ENCODE assay signal across 12 mouse cellular contexts in genomic region chr12:55051210-55052173, GRCm38 (mm10). TPM values are rescaled to one million over a fixed set of nuclear protein-coding genes. Genes with fewer than 3 reads are reported as not detected.
DNase-seq lines count a peak whose midpoint lies in the region; ATAC-seq and TF ChIP-seq lines count a peak whose summit lies in the region.
"Had no signal": no experiment of that assay in that cellular context is flagged by ENCODE, and none has a peak within 500 bp of the region (broad histone marks: within the 10 kb centered on the region; RNA-seq: fewer than 3 reads in every experiment).

No protein-coding gene starts in this region.

- peak; percentile 94 for ATAC-seq in stomach, embryonic 15.5 days (ENCODE audit: insufficient read depth, low FRiP score, low read depth)
- no peak for ATAC-seq in stomach, postnatal 0 days (ENCODE audit: low FRiP score, low TSS enrichment)
- ATAC-seq in liver, embryonic 14.5 days (ENCODE audit: insufficient read depth): peak; percentile 96

- no peaks in the 10 kb centered on the region for H3K4me1 ChIP-seq in stomach, embryonic 15.5 days
- no peaks in the 10 kb centered on the region for H3K4me1 ChIP-seq in stomach, postnatal 0 days (replicated peaks; ENCODE audit: control insufficient read depth, insufficient read depth)
- peaks cover 45% of the 10 kb centered on the region in 2 experiments for H3K4me1 ChIP-seq in liver, embryonic 14.5 days (replicated peaks; ENCODE audit: control insufficient read depth in 2 of 2, insufficient read depth in 2 of 2, low read length in 1 of 2)
- H3K4me1 ChIP-seq: hindbrain, embryonic 15.5 days had no signal

- H3K36me3 ChIP-seq in stomach, embryonic 15.5 days: peaks cover 6% of the 10 kb centered on the region; the same call in 1 of the 2 replicates
- H3K36me3 ChIP-seq in stomach, postnatal 0 days (ENCODE audit: control insufficient read depth, insufficient read depth, low read length): peaks cover 2% of the 10 kb centered on the region; the same call in 1 of the 2 replicates
- H3K36me3 ChIP-seq in liver, embryonic 14.5 days (replicated peaks; ENCODE audit: control insufficient read depth, insufficient read depth, low read depth): peaks cover 2% of the 10 kb centered on the region; the same call in 1 of the 2 replicates

- TF ChIP-seq CTCF in stomach, postnatal 0 days (IDR thresholded peaks at IDR 0.05; ENCODE audit: low read depth): no peak
- no peak for TF ChIP-seq CTCF in liver, embryonic 14.5 days (IDR thresholded peaks at IDR 0.05; ENCODE audit: low read depth)

- TF ChIP-seq EP300 in stomach, postnatal 0 days (optimal IDR thresholded peaks at IDR 0.05): no peak
- TF ChIP-seq EP300 in liver, embryonic 14.5 days (IDR thresholded peaks at IDR 0.05; ENCODE audit: low read depth): peak; percentile 98

- no peak overlapping the region for H3K27ac ChIP-seq in stomach, embryonic 15.5 days
- no peak overlapping the region for H3K27ac ChIP-seq in stomach, postnatal 0 days (replicated peaks)
- H3K27ac ChIP-seq in liver, embryonic 14.5 days: peak overlapping the region; percentile 92
- H3K27ac ChIP-seq: hindbrain, embryonic 15.5 days had no signal

- no peak for DNase-seq in stomach, postnatal 0 days (ENCODE audit: low spot score)
- peak; percentile 85 for DNase-seq in c-Kit-positive CD71-positive TER-119-positive erythroid progenitor cells, embryonic 14.5 days (ENCODE audit: low spot score)
- peak; percentile 88 to 89 (median 89) for DNase-seq in liver, embryonic 14.5 days (ENCODE audit: low read depth in 3 of 3, low spot score in 3 of 3)
- DNase-seq in right cerebral cortex, postnatal 36 days (ENCODE audit: low spot score in 2 of 2): no peak
- no peak for DNase-seq in adrenal gland, postnatal 4 days (ENCODE audit: low spot score in 2 of 2)
- no peak for DNase-seq in kidney, adult 11 months
- DNase-seq: adrenal gland, adult 8-10 months; gastrocnemius, postnatal 14 days; lung, adult 18-20 months; thymus, adult 2 months had no signal

- WGBS in stomach, embryonic 15.5 days: 77% methylated on average over 8 of the region's 8 CpGs
- WGBS in stomach, postnatal 0 days: 87% methylated on average over 8 of the region's 8 CpGs
- 12% methylated on average over 8 of the region's 8 CpGs for WGBS in liver, embryonic 14.5 days (ENCODE audit: insufficient replicate concordance)

- H3K9ac ChIP-seq in stomach, embryonic 15.5 days: no peak overlapping the region
- no peak overlapping the region for H3K9ac ChIP-seq in stomach, postnatal 0 days (ENCODE audit: low read length)
- H3K9ac ChIP-seq in liver, embryonic 14.5 days (replicated peaks): peak overlapping the region; percentile 53
- H3K9ac ChIP-seq: hindbrain, embryonic 15.5 days had no signal

- H3K9me3 ChIP-seq in stomach, embryonic 15.5 days: no peaks in the 10 kb centered on the region
- H3K9me3 ChIP-seq in stomach, postnatal 0 days (ENCODE audit: control insufficient read depth, low read length): no peaks in the 10 kb centered on the region
- H3K9me3 ChIP-seq in liver, embryonic 14.5 days (ENCODE audit: control insufficient read depth, low read length): no peaks in the 10 kb centered on the region
- H3K9me3 ChIP-seq: hindbrain, embryonic 15.5 days had no signal

- H3K4me2 ChIP-seq in stomach, embryonic 15.5 days: no peak overlapping the region
- no peak overlapping the region for H3K4me2 ChIP-seq in stomach, postnatal 0 days (replicated peaks; ENCODE audit: low read depth)
- H3K4me2 ChIP-seq in liver, embryonic 14.5 days (ENCODE audit: low read depth): peak overlapping the region; percentile 66
- H3K4me2 ChIP-seq: hindbrain, embryonic 15.5 days had no signal

- no peaks in the 10 kb centered on the region for H3K27me3 ChIP-seq in stomach, embryonic 15.5 days (replicated peaks)
- no peaks in the 10 kb centered on the region for H3K27me3 ChIP-seq in stomach, postnatal 0 days (ENCODE audit: control insufficient read depth, insufficient read depth, low read length)
- no peaks in the 10 kb centered on the region for H3K27me3 ChIP-seq in liver, embryonic 14.5 days (ENCODE audit: control insufficient read depth, insufficient read depth, low read length)
- H3K27me3 ChIP-seq: hindbrain, embryonic 15.5 days had no signal

- H3K4me3 ChIP-seq in stomach, embryonic 15.5 days (replicated peaks): no peak overlapping the region
- H3K4me3 ChIP-seq in stomach, postnatal 0 days (ENCODE audit: low read depth, low read length): no peak overlapping the region
- H3K4me3 ChIP-seq in liver, embryonic 14.5 days (ENCODE audit: insufficient read depth in 1 of 2, low read depth in 2 of 2, low read length in 2 of 2): peak overlapping the region; percentile 4 to 27; a peak in 3 of 4 replicates
- H3K4me3 ChIP-seq: hindbrain, embryonic 15.5 days had no signal

RNA-seq across cellular contexts. Expression of gene 2700097O09Rik, which starts 28.4 kb away (rescaled TPM):
- polyA plus RNA-seq in stomach, embryonic 15.5 days (2015; fragmentation: Nextera tagmentation; extraction: Ambion mirVana): 32.2 and 33.3 TPM in 2 replicates
- polyA plus RNA-seq in stomach, postnatal 0 days (2015; fragmentation: Nextera tagmentation; extraction: Ambion mirVana): 9.8 and 11.2 TPM in 2 replicates
- 11.1 and 15.0 TPM in 2 replicates for polyA plus RNA-seq in liver, embryonic 14.5 days (2012; rRNA removed)
- polyA plus RNA-seq in liver, embryonic 14.5 days (2014; fragmentation: Nextera tagmentation; extraction: Ambion mirVana): 34.3 and 37.0 TPM in 2 replicates
- total RNA-seq in adrenal gland, postnatal 4 days (2021): 10 to 100 TPM; 13.2 to 13.6 TPM

RNA-seq across cellular contexts. Expression of gene Srp54a, which starts 28.6 kb away (rescaled TPM):
- polyA plus RNA-seq in stomach, embryonic 15.5 days (2015; fragmentation: Nextera tagmentation; extraction: Ambion mirVana): 168 and 186 TPM in 2 replicates
- polyA plus RNA-seq in stomach, postnatal 0 days (2015; fragmentation: Nextera tagmentation; extraction: Ambion mirVana): 123 and 124 TPM in 2 replicates
- polyA plus RNA-seq in liver, embryonic 14.5 days (2012; rRNA removed): 7.1 and 11.2 TPM in 2 replicates
- 89.1 and 91.6 TPM in 2 replicates for polyA plus RNA-seq in liver, embryonic 14.5 days (2014; fragmentation: Nextera tagmentation; extraction: Ambion mirVana)
- total RNA-seq in adrenal gland, postnatal 4 days (2021): 100 to 1,000 TPM; 123 to 131 TPM

RNA-seq across cellular contexts. Expression of gene Baz1a, which starts 37.3 kb away (rescaled TPM):
- polyA plus RNA-seq in stomach, embryonic 15.5 days (2015; fragmentation: Nextera tagmentation; extraction: Ambion mirVana): 21.5 and 23.4 TPM in 2 replicates
- 13.0 and 14.0 TPM in 2 replicates for polyA plus RNA-seq in stomach, postnatal 0 days (2015; fragmentation: Nextera tagmentation; extraction: Ambion mirVana)
- 9.6 and 17.7 TPM in 2 replicates for polyA plus RNA-seq in liver, embryonic 14.5 days (2012; rRNA removed)
- 26.4 and 28.0 TPM in 2 replicates for polyA plus RNA-seq in liver, embryonic 14.5 days (2014; fragmentation: Nextera tagmentation; extraction: Ambion mirVana)
- 10 to 100 TPM; 16.4 to 21.4 TPM for total RNA-seq in adrenal gland, postnatal 4 days (2021)

Comparison
In these comparisons a context has a peak if more than half of its experiments do, and no peak if none do; other contexts are left out.
1. H3K4me3 ChIP-seq: peak in liver, embryonic 14.5 days (2 of 2); none in stomach, embryonic 15.5 days (single experiment) and stomach, postnatal 0 days (single experiment).
2. DNase-seq: peak in c-Kit-positive CD71-positive TER-119-positive erythroid progenitor cells, embryonic 14.5 days (single experiment) and liver, embryonic 14.5 days (3 of 3); none in stomach, postnatal 0 days (single experiment), right cerebral cortex, postnatal 36 days (0 of 2), adrenal gland, postnatal 4 days (0 of 2) and kidney, adult 11 months (single experiment).